Mouse (Mus musculus): Measurements from ENCODE around the gene Abhd17a. TPM values are rescaled to one million over a fixed set of nuclear protein-coding genes. Genes with fewer than 3 reads are reported as not detected.

Gene Abhd17a
- total RNA-seq, 2 experiments from 2014 or later, result 184 to 192 TPM

DNA sequence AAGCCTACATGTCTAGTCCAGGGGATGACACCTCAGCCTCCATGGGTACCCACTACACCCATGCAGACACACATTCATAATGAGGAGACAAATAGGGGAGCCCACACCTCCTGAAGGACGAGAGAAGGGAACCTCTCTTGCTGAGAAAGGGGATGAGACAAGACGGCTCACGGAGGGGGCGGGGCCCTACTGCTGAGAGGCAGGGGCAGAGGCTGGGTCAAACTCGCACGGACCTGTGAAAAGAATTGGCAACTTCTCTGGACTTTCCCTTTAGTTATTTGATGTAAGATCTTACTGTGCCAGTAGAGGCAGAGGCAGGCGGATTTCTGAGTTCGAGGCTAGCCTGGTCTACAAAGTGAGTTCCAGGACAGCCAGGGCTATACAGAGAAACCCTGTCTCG, 37.8 kb downstream of the Abhd17a start:
- DNase-seq (ENCODE audit: extremely low spot score in 1 of 2, low spot score in 1 of 2), result no peak

GRCm38 (mm10) chr10:80549279-80549678, 40.9 kb downstream of the Abhd17a start:
- no peak for DNase-seq (ENCODE audit: extremely low spot score in 1 of 2, low spot score in 1 of 2)

DNA sequence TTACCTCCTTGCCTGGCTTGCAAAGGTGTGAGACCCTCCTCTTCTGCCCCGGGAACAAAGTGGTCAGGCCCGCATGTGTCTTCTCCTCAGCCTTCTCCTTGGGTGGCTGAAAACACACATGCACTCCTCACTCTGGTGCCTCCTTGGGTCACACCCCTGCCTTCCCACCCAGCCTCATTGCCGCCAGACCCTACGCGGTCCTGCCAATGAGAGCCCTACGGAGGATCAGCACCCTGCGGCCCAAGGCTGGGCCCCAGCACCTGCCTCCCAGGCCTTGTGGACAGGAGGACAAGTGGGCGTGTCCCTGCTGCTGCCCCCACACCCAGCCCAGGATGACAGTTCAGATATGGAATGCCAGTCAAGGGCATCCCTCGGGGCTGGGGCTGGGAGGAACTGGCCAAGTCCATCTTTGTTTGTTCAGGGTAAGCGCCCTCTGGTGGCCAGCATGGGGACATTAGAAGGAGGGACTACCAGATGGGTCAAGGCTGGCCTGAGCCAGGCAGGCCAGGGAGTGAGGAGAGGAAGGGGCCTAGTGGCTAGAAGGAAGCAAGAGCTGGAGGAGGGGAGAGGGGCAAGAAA, 41.6 kb downstream of the Abhd17a start:
- DNase-seq (ENCODE audit: extremely low spot score in 1 of 2, low spot score in 1 of 2), result peak; percentile 40 to 66

DNA sequence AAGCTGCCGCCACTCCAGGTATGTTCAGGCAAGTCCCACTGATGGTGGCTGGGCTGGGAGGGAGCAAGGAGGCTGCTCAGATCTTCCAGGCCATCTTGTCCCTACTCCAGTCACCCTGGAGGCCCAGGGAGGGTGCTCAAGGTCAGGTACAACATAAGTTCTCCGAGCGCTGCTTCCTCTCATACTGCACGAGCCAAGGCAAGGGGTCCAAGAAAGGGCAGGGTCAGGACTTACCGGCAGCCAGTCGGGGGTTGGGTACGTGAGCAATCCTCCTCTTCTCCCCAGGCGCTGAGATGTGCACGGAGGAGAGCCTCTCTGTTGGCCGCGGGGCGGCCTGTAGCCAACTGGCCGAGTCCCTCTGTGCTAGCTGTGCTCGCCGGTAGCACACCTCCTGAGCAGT, 42.6 kb downstream of the Abhd17a start:
- no peak for DNase-seq (ENCODE audit: extremely low spot score in 1 of 2, low spot score in 1 of 2)

- no peak for DNase-seq (ENCODE audit: extremely low spot score in 1 of 2, low spot score in 1 of 2)
Measured at GRCm38 (mm10) chr10:80546945-80547344, 43.2 kb downstream of the Abhd17a start.

- DNase-seq (ENCODE audit: extremely low spot score in 1 of 2, low spot score in 1 of 2), result no peak
Measured at GRCm38 (mm10) chr10:80545590-80545989, 44.6 kb downstream of the Abhd17a start.

GRCm38 (mm10) chr10:80543873-80544272, 46.3 kb downstream of the Abhd17a start:
- DNase-seq (ENCODE audit: extremely low spot score in 1 of 2, low spot score in 1 of 2), result no peak

DNA sequence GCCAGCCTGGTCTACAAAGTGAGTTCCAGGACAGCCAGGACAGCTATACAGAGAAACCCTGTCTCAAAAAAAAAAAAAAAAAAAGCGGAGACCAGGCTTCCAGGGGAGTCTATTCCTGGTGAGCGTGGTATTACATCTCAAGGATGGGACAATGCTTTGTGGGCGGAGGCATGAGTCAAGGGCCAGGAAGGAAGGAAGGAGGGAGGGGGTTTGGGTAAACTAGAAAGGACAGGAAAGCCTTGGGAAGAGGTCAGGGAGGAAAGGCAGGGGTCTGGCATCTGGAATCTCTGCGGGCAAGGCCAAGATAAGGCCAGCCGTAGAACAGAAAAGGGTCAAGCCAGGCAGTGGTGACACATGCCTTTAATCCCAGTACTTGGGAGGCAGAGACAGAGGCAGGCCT, 50.6 kb downstream of the Abhd17a start:
- no peak for DNase-seq (ENCODE audit: extremely low spot score in 1 of 2, low spot score in 1 of 2)

GRCm38 (mm10) chr10:80538710-80539394, 51.3 kb downstream of the Abhd17a start, which contains the start of gene Atp8b3:
Atp8b3 (minus strand) TSS chr10:80539124.
- no peak for DNase-seq (ENCODE audit: extremely low spot score in 1 of 2, low spot score in 1 of 2)

GRCm38 (mm10) chr10:80538180-80538579, 52.0 kb downstream of the Abhd17a start:
- DNase-seq (ENCODE audit: extremely low spot score in 1 of 2, low spot score in 1 of 2), result no peak

DNA sequence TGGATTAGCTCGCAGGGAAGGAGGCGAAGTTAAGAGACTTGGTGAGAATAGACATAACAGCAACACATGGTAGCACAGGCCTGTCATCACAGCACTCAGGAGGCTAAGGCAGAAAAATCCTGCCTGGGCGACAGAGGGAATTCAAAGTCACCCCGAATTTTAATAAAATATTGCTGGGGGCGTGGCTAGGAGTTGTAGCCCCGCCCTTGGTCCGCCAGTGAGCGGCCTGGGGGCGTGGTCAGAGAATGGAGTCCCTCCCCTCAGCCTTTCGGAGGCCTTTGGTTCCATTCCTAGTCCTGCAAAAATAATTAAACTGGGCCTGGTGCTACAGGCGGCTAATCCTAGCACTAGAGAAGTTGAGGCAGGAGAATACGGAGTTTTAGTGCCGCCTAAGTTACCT, 54.4 kb downstream of the Abhd17a start:
- no peak for DNase-seq (ENCODE audit: extremely low spot score in 1 of 2, low spot score in 1 of 2)

- DNase-seq (ENCODE audit: extremely low spot score in 1 of 2, low spot score in 1 of 2), result no peak
Measured at GRCm38 (mm10) chr10:80535071-80535470, 55.1 kb downstream of the Abhd17a start.

DNA sequence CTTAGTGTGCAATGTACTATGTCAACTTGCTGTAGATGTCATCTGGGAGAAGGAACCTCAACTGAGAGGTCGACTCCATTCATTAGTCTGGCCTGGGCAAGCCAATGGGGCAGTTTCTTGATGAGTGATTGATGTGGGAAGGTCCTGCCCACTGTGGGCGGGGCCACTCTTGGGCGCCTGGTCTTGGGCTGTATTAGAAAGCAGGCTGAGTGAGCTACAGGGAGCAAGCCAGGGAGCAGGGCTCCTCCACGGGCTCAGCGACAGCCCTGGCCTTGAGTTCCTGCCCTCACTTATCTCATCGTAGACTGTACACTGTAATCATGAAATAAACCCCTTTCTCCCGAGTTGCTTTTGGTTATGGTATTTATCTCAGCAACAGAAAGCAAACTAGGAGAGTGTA, 56.4 kb downstream of the Abhd17a start:
- no peak for DNase-seq (ENCODE audit: extremely low spot score in 1 of 2, low spot score in 1 of 2)

Small RNAs within 50 kb of the gene (microRNA-seq; reads per million reads assigned to microRNA genes)
- 1.8 to 2.4 reads per million in 2 experiments for gene Mir6912

Other genes starting within 250 kb of the Abhd17a start
- gene Adamtsl5, start 241.9 kb downstream of the Abhd17a start, total RNA-seq (2021), result 1 to 10 TPM; 3.8 to 5.5 TPM
- gene Plk5, start 233.9 kb downstream of the Abhd17a start, total RNA-seq (2021), result 10 to 100 TPM; 14.6 to 16.9 TPM
- gene Mex3d, start 202.7 kb downstream of the Abhd17a start, total RNA-seq (2021), result 10 to 100 TPM; 18.9 to 19.3 TPM
- gene Mbd3, start 190.8 kb downstream of the Abhd17a start, total RNA-seq (2021), result 100 to 1,000 TPM; 138 to 159 TPM
- gene Uqcr11, start 183.5 kb downstream of the Abhd17a start, total RNA-seq (2021), result 100 to 1,000 TPM; 520 to 551 TPM
- 10 to 100 TPM; 26.9 to 32.1 TPM for gene Tcf3, start 156.7 kb downstream of the Abhd17a start, total RNA-seq (2021)
- not detected for gene Onecut3, start 95.5 kb downstream of the Abhd17a start, total RNA-seq (2021)
- gene Atp8b3, start 51.2 kb downstream of the Abhd17a start, total RNA-seq (2021), result under 1 TPM; 0.19 to 0.47 TPM
- 10 to 100 TPM; 45.2 to 54.6 TPM for gene Rexo1, start 28.8 kb downstream of the Abhd17a start, total RNA-seq (2021)
- 10 to 100 TPM; 57.3 to 57.6 TPM for gene Klf16, start 13.0 kb downstream of the Abhd17a start, total RNA-seq (2021)
- gene Scamp4, start 12.5 kb upstream of the Abhd17a start, total RNA-seq (2021), result 10 to 100 TPM; 44.1 to 45.5 TPM
- 1 to 10 TPM; 1.7 to 1.8 TPM for gene Adat3, start 12.5 kb upstream of the Abhd17a start, total RNA-seq (2021)
- gene Gm49322, start 15.7 kb upstream of the Abhd17a start, total RNA-seq (2021), result 1 to 10 TPM; 2.4 to 3.4 TPM
- 100 to 1,000 TPM; 208 to 236 TPM for gene Csnk1g2, start 32.5 kb upstream of the Abhd17a start, total RNA-seq (2021)
- gene Btbd2, start 66.7 kb upstream of the Abhd17a start, total RNA-seq (2021), result 100 to 1,000 TPM; 103 to 107 TPM
- 10 to 100 TPM; 45.0 to 50.9 TPM for gene Mknk2, start 87.8 kb upstream of the Abhd17a start, total RNA-seq (2021)
- gene Mob3a, start 111.6 kb upstream of the Abhd17a start, total RNA-seq (2021), result 10 to 100 TPM; 13.0 to 13.6 TPM
- 10 to 100 TPM; 46.4 to 61.7 TPM for gene Izumo4, start 111.8 kb upstream of the Abhd17a start, total RNA-seq (2021)
- gene Ap3d1, start 151.9 kb upstream of the Abhd17a start, total RNA-seq (2021), result 100 to 1,000 TPM; 128 to 143 TPM
- 10 to 100 TPM; 39.9 to 60.6 TPM for gene Dot1l, start 164.9 kb upstream of the Abhd17a start, total RNA-seq (2021)
- 10 to 100 TPM; 46.2 to 52.0 TPM for gene Sf3a2, start 207.9 kb upstream of the Abhd17a start, total RNA-seq (2021)
- gene Plekhj1, start 208.3 kb upstream of the Abhd17a start, total RNA-seq (2021), result 10 to 100 TPM; 63.6 to 71.6 TPM
- 1 to 10 TPM; 2.3 to 3.2 TPM for gene Amh, start 214.9 kb upstream of the Abhd17a start, total RNA-seq (2021)
- 1 to 10 TPM; 2.5 to 3.5 TPM for gene Jsrp1, start 223.2 kb upstream of the Abhd17a start, total RNA-seq (2021)
- gene Oaz1, start 236.3 kb upstream of the Abhd17a start, total RNA-seq (2021), result 100 to 1,000 TPM; 491 to 550 TPM

Measured in layer of hippocampus, postnatal 25 days (tissue).